Mouse (Mus musculus): ENCODE results near the gene Trpm3.

- TF ChIP-seq POLR2A (IDR thresholded peaks at IDR 0.05; ENCODE audit: insufficient read depth, low read length) (no peak), CTCF (IDR thresholded peaks at IDR 0.05; ENCODE audit: low read depth, low read length) (no peak), EP300 (IDR thresholded peaks at IDR 0.05; ENCODE audit: insufficient read depth, low read depth, low read length) (no peak)
Observed at GRCm38 (mm10) chr19:22284651-22285050, 145.8 kb downstream of the Trpm3 start.
